Mouse (Mus musculus) mouse trophoblast stem cell (cell line): ENCODE measurements around the gene Dnajc30.
"Not testable (repeated sequence)": the region's sequence is repeated elsewhere in the genome, so short reads cannot be mapped to it uniquely, and the experiment has no call there.

ENCODE experiments used
- in situ Hi-C, 2 experiments: fragments of 300-500 bp; cut with MseI, MboI; formaldehyde crosslinking; loops; 2 replicates in 1 of 2; 3 replicates in 1 of 2; pipeline ENCODE4 v1.15.1; 2025

The Dnajc30 gene

GRCm38 (mm10) chr5:135063629-135064381, at the start of gene Dnajc30:
Gene Dnajc30, plus strand, starts transcription at chr5:135064202.
- in situ Hi-C loops = no loop called here

GRCm38 (mm10) chr5:135015497-135015896, 48.5 kb upstream of the Dnajc30 start:
- in situ Hi-C loops = loop anchor here in 1 of 2 experiments (10.0 kb wide), 1 partner anchor 89 kb away; no protein-coding TSS in a partner anchor

GRCm38 (mm10) chr5:135016224-135016759, 47.7 kb upstream of the Dnajc30 start:
- in situ Hi-C loops = loop anchor here in 1 of 2 experiments (10.0 kb wide), 1 partner anchor 89 kb away; no protein-coding TSS in a partner anchor

- in situ Hi-C loops = no loop called here
Observed at GRCm38 (mm10) chr5:135021814-135022213, 42.2 kb upstream of the Dnajc30 start.

- in situ Hi-C loops = no loop called here
Observed at GRCm38 (mm10) chr5:135023344-135024173, 40.4 kb upstream of the Dnajc30 start, which contains the start of gene Stx1a. Gene Stx1a, plus strand, starts transcription at chr5:135023482.

GRCm38 (mm10) chr5:135024665-135025224, 39.3 kb upstream of the Dnajc30 start:
- in situ Hi-C loops = no loop called here

GRCm38 (mm10) chr5:135025899-135026298, 38.1 kb upstream of the Dnajc30 start:
- in situ Hi-C loops = no loop called here

GRCm38 (mm10) chr5:135029007-135029854, 34.8 kb upstream of the Dnajc30 start:
- in situ Hi-C loops = no loop called here

- in situ Hi-C loops = no loop called here
Observed at GRCm38 (mm10) chr5:135032581-135032980, 31.4 kb upstream of the Dnajc30 start.

- in situ Hi-C loops = no loop called here
Observed at GRCm38 (mm10) chr5:135034593-135034992, 29.4 kb upstream of the Dnajc30 start.

- in situ Hi-C loops = no loop called here
Observed at GRCm38 (mm10) chr5:135035608-135036359, 28.2 kb upstream of the Dnajc30 start.

GRCm38 (mm10) chr5:135037946-135038345, 26.1 kb upstream of the Dnajc30 start:
- in situ Hi-C loops = no loop called here

- in situ Hi-C loops = no loop called here
Observed at GRCm38 (mm10) chr5:135039541-135039940, 24.5 kb upstream of the Dnajc30 start.

- in situ Hi-C loops = no loop called here
Observed at GRCm38 (mm10) chr5:135040059-135040458, 23.9 kb upstream of the Dnajc30 start.

GRCm38 (mm10) chr5:135040777-135041176, 23.2 kb upstream of the Dnajc30 start:
- in situ Hi-C loops = no loop called here

GRCm38 (mm10) chr5:135042105-135042788, 21.8 kb upstream of the Dnajc30 start:
- in situ Hi-C loops = no loop called here

- in situ Hi-C loops = no loop called here
Observed at GRCm38 (mm10) chr5:135044575-135044974, 19.4 kb upstream of the Dnajc30 start.

- in situ Hi-C loops = no loop called here
Observed at GRCm38 (mm10) chr5:135048539-135048938, 15.5 kb upstream of the Dnajc30 start.

- in situ Hi-C loops = not testable (repeated sequence)
Observed at GRCm38 (mm10) chr5:135049268-135049667, 14.7 kb upstream of the Dnajc30 start.

- in situ Hi-C loops = no loop called here
Observed at GRCm38 (mm10) chr5:135053356-135053755, 10.6 kb upstream of the Dnajc30 start.
